Mouse (Mus musculus) heart, postnatal 0 days (tissue): ENCODE measurements around the gene Slc25a21.

Experiments used
- CTCF ChIP-seq: IDR thresholded peaks from 2 replicates; pipeline ENCODE4 v1.5.1; 2016; ENCODE audit warnings: antibody characterized with exemption, control low read depth, low read depth
- EP300 ChIP-seq: IDR thresholded peaks from 2 replicates; pipeline ENCODE4 v1.6.1; 2016; ENCODE audit warnings: antibody characterized with exemption, low read depth

DNA sequence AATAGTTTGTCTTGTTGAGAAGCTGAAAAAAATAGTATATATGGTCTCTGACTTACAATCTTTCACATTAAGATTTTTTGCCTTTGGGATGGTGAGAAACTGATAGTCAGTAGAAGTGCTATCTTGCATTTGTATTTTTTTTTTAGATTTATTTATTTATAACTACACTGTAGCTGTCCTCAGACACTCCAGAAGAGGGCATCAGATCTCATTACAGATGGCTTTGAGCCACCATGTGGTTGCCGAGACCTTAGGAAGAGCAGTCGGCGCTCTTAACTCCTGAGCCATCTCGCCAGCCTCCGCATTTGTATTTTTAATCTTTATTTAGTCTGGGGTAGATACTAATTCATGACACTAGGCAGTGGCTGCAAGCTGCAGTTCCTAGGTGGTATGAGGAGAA is 36.1 kb upstream of the Slc25a21 start:
- TF ChIP-seq CTCF (no peak), EP300 (no peak)
